Mouse (Mus musculus) spleen, postnatal 0 days (tissue): ENCODE results near the gene Tifab. TPM values are rescaled to one million over a fixed set of nuclear protein-coding genes. Genes with fewer than 3 reads are reported as not detected.

Experiments
- polyA plus RNA-seq: library from polyadenylated mRNA; unstranded; fragments of >200 nt; fragmentation: Nextera tagmentation; extraction: Ambion mirVana; gene quantifications from 2 replicates; pipeline ENCODE4 v1.2.1, GENCODE M21; 2015

Gene Tifab
- polyA plus RNA-seq: 9.5 and 14.0 TPM in 2 replicates

DNA sequence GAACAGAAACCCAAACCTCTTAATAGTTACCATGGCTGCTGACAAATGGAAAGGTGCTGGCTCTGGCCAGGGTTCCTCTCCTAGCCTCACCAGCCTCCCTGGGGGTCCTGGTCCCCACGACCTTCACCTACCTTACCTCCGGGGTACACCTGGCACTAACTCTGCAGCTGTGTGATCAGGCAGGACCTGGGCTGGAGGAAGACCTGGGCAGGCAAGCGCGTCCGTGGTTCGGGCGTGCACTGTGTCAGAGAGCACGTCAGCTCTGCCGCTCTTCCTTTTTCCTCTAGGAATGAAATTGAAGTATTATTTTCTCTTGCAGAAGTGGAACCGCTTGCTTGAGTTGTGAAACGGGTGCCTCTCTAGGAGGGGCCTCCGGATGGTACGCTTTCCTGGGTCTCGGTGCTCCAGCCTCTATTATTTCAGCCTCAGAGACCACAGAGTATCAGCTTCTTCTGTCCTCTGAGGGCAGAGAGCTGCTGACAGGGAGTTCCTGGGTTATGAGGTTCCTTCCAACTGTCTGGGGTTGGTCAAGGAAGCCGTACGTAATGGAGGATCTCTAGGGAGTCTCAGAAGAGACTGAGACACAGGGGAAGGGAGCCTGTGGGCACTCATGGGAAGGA, at the start of gene Tifab:
Tifab (minus strand) TSS at position 470 of the 620 bp plus-strand sequence.

DNA sequence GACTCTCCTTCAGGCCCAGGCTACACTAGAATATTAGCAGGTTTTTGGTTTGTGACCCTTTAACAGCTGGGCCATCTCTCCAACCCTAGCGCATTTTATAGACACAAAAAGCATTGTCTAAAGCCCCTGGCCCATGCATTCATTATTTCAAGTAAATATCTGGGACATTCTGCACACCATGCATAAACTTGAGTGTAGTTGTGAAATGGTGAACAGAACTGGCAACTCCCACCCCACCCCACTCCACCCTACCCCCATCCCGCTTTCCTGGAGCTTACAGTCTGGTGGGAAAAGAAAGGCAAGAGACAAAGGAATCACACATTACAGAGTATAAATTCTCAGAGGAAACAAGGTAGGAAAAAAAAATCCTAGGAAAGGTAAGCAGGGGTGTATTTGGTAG, 42.5 kb downstream of the Tifab start, which contains the start of gene H2afy:
H2afy (minus strand) TSS at position 162 of the 400 bp plus-strand sequence.

Other genes with a start within 250 kb of the Tifab start
- 118 and 146 TPM in 2 replicates for gene H2afy, start 42.5 kb downstream of the Tifab start, polyA plus RNA-seq
- not detected in 2 replicates for gene Neurog1, start 73.3 kb upstream of the Tifab start, polyA plus RNA-seq
- 3.0 and 4.0 TPM in 2 replicates for gene Cxcl14, start 117.7 kb upstream of the Tifab start, polyA plus RNA-seq
- not detected in 2 replicates for gene Gm3045, start 247.7 kb upstream of the Tifab start, polyA plus RNA-seq